Mouse (Mus musculus) T-cell, adult 2 months (primary cell): ENCODE measurements around the gene Cdon.

Source experiments
- DNase-seq: peaks from one replicate; pipeline ENCODE4 v3.0.0; 2022; ENCODE audit warnings: low spot score

The Cdon gene

GRCm38 (mm10) chr9:35493733-35494092, 72.8 kb downstream of the Cdon start:
- DNase-seq, result no peak

GRCm38 (mm10) chr9:35494937-35495336, 74.0 kb downstream of the Cdon start:
- DNase-seq, result no peak

- DNase-seq, result peak; percentile 45
Measured at GRCm38 (mm10) chr9:35495471-35495870, 74.5 kb downstream of the Cdon start.

- no peak for DNase-seq
Measured at GRCm38 (mm10) chr9:35499946-35500345, 79.0 kb downstream of the Cdon start.

- DNase-seq, result no peak
Measured at GRCm38 (mm10) chr9:35502361-35503000, 81.6 kb downstream of the Cdon start.

GRCm38 (mm10) chr9:35508234-35508633, 87.3 kb downstream of the Cdon start:
- DNase-seq, result no peak

GRCm38 (mm10) chr9:35513900-35514299, 93.0 kb downstream of the Cdon start:
- DNase-seq, result no peak

GRCm38 (mm10) chr9:35516182-35516581, 95.3 kb downstream of the Cdon start:
- DNase-seq, result no peak

GRCm38 (mm10) chr9:35516711-35517110, 95.8 kb downstream of the Cdon start:
- no peak for DNase-seq

GRCm38 (mm10) chr9:35518169-35518568, 97.2 kb downstream of the Cdon start, which contains the start of gene Gm1113:
Gene Gm1113 (minus strand): TSS chr9:35518269.
- no peak for DNase-seq

- DNase-seq, result no peak
Measured at GRCm38 (mm10) chr9:35520631-35521348, 99.9 kb downstream of the Cdon start.

- DNase-seq, result no peak
Measured at GRCm38 (mm10) chr9:35522241-35522640, 101.3 kb downstream of the Cdon start.

GRCm38 (mm10) chr9:35522821-35523515, 102.0 kb downstream of the Cdon start:
- DNase-seq, result no peak

- no peak for DNase-seq
Measured at GRCm38 (mm10) chr9:35523541-35523940, 102.6 kb downstream of the Cdon start.

GRCm38 (mm10) chr9:35523941-35524411, 103.0 kb downstream of the Cdon start:
- DNase-seq, result peak; percentile 57

GRCm38 (mm10) chr9:35529141-35529540, 108.2 kb downstream of the Cdon start:
- DNase-seq, result no peak

- DNase-seq, result no peak
Measured at GRCm38 (mm10) chr9:35529796-35530195, 108.9 kb downstream of the Cdon start.

- DNase-seq, result no peak
Measured at GRCm38 (mm10) chr9:35533266-35533665, 112.3 kb downstream of the Cdon start.

- peak; percentile 56 for DNase-seq
Measured at GRCm38 (mm10) chr9:35535110-35535509, 114.2 kb downstream of the Cdon start.

- no peak for DNase-seq
Measured at GRCm38 (mm10) chr9:35535876-35536275, 114.9 kb downstream of the Cdon start.

GRCm38 (mm10) chr9:35539001-35539750, 118.2 kb downstream of the Cdon start:
- DNase-seq, result no peak

- DNase-seq, result no peak
Measured at GRCm38 (mm10) chr9:35541024-35541423, 120.1 kb downstream of the Cdon start.
